Mouse (Mus musculus) midbrain, embryonic 15.5 days (tissue): Measurements from ENCODE around the gene Tpr. TPM values are rescaled to one million over a fixed set of nuclear protein-coding genes. Genes with fewer than 3 reads are reported as not detected.

Experiments used
- ATAC-seq: fragments of 200-750 bp; cut with Nextera tagmentation; replicated peaks from 2 replicates; pipeline ENCODE4 v1.8.0; 2017; ENCODE audit warnings: moderate TSS enrichment
- H3K27ac ChIP-seq: fragments of 300-500 bp; sonication (generic); 2 replicates; pipeline ENCODE4 v1.5.1; 2015; ENCODE audit warnings: mild to moderate bottlenecking, inconsistent platforms
- H3K27me3 ChIP-seq: fragments of 300-500 bp; sonication (generic); replicated peaks from 2 replicates; pipeline ENCODE4 v1.6.1; 2015; ENCODE audit warnings: inconsistent platforms
- H3K36me3 ChIP-seq: fragments of 300-500 bp; sonication (generic); replicated peaks from 2 replicates; pipeline ENCODE4 v1.6.1; 2015; ENCODE audit warnings: inconsistent platforms
- H3K4me1 ChIP-seq: fragments of 300-500 bp; sonication (generic); 2 replicates; pipeline ENCODE4 v1.6.1; 2015; ENCODE audit warnings: inconsistent platforms
- H3K4me2 ChIP-seq: fragments of 300-500 bp; sonication (generic); 2 replicates; pipeline ENCODE4 v1.6.1; 2015; ENCODE audit warnings: inconsistent platforms, mild to moderate bottlenecking, moderate library complexity
- H3K4me3 ChIP-seq: fragments of 300-500 bp; sonication (generic); 2 replicates; pipeline ENCODE4 v1.5.1; 2015; ENCODE audit warnings: mild to moderate bottlenecking, inconsistent platforms
- H3K9ac ChIP-seq: fragments of 300-500 bp; sonication (generic); 2 replicates; pipeline ENCODE4 v1.6.1; 2015; ENCODE audit warnings: mild to moderate bottlenecking, inconsistent platforms
- H3K9me3 ChIP-seq: fragments of 300-500 bp; sonication (generic); 2 replicates; pipeline ENCODE4 v1.6.1; 2016; ENCODE audit warnings: inconsistent platforms
- WGBS: fragments of 180-500 bp; shearing (Covaris S2); methylation state at CpG from one replicate; pipeline ENCODE4 v1.1.7; 2015; ENCODE audit warnings: mixed read lengths; 5-methylcytosine and 5-hydroxymethylcytosine counted together
- polyA plus RNA-seq: library from polyadenylated mRNA; unstranded; fragments of >200 nt; fragmentation: Nextera tagmentation; extraction: Ambion mirVana; gene quantifications from 2 replicates; pipeline ENCODE4 v1.2.1, GENCODE M21; 2015

Gene Tpr
- polyA plus RNA-seq, 1 experiment from 2014 or later: 134 TPM

DNA sequence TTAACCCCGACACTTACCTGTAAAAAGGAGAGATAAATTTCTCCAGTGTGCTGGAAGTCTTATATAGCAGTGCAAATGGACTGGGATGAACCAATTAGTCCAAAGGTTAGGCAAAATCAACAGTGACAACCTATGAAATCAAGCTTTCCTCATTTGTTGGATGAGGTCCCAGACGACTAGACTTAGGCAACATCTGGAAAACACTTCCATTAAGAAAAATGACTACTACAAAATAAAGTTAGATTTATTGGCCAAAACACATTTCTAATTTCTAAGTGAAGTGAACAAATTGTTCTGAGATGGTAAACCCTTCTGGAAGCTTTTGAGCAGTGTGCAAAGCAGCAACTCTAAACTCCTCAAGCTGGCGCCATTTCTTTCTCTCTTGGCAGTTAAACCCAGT is 73.5 kb downstream of the Tpr start, which contains the start of gene Prg4:
TSS of gene Prg4 (minus strand) at position 34 of the 400 bp plus-strand sequence.
- no peak within 1 kb of the TSS for H3K9ac ChIP-seq
- ATAC-seq: no peak
- no peaks in the 10 kb centered on the region for H3K9me3 ChIP-seq
- no peaks in the 10 kb centered on the region for H3K4me1 ChIP-seq
- H3K27me3 ChIP-seq: no peaks in the 10 kb centered on the region
- no peaks in the 10 kb centered on the region for H3K36me3 ChIP-seq
- no peak within 1 kb of the TSS for H3K4me3 ChIP-seq
- 92% methylated on average over 3 of the region's 3 CpGs for WGBS
- no peak within 1 kb of the TSS for H3K4me2 ChIP-seq
- no peak within 1 kb of the TSS for H3K27ac ChIP-seq

- Histone ChIP-seq H3K27me3 (no peaks in the 10 kb centered on the region), H3K4me2 (no peak overlapping the region), H3K4me3 (no peak overlapping the region), H3K9me3 (no peaks in the 10 kb centered on the region), H3K9ac (no peak overlapping the region), H3K27ac (no peak overlapping the region), H3K4me1 (no peaks in the 10 kb centered on the region), H3K36me3 (no peaks in the 10 kb centered on the region)
- ATAC-seq: no peak
- WGBS: 91% methylated on average over 3 of the region's 3 CpGs
Measured at GRCm38 (mm10) chr1:150469992-150470391, 77.4 kb downstream of the Tpr start.

GRCm38 (mm10) chr1:150472525-150472924 is 79.9 kb downstream of the Tpr start:
- no peak overlapping the region for H3K27ac ChIP-seq
- ATAC-seq: no peak
- no peak overlapping the region for H3K4me3 ChIP-seq
- H3K9me3 ChIP-seq: no peaks in the 10 kb centered on the region
- H3K27me3 ChIP-seq: no peaks in the 10 kb centered on the region
- H3K4me1 ChIP-seq: no peaks in the 10 kb centered on the region
- H3K9ac ChIP-seq: no peak overlapping the region
- H3K4me2 ChIP-seq: no peak overlapping the region
- no peaks in the 10 kb centered on the region for H3K36me3 ChIP-seq
- WGBS: 87% methylated on average over 7 of the region's 7 CpGs

DNA sequence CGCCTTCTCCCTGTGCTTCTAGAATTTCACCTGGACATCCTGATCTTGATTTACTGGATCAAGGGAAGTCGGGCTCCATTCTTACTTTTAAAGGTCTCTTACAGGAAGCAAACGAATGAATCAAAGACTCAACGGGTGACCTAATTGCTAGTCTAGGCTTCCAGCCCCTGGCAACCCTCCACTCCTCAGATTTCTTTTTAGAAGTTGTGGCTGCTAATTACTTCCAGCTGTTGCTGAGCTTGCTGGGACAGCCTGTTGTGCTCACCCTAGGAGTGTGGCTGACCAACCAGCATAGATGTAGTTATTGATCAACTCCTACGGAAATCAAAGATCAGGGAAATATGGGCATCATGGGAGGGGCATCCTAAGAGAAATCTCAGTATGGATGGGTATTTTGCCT is 88.0 kb downstream of the Tpr start:
- Histone ChIP-seq H3K4me1 (no peaks in the 10 kb centered on the region), H3K4me3 (no peak overlapping the region), H3K9ac (no peak overlapping the region), H3K9me3 (no peaks in the 10 kb centered on the region), H3K27ac (no peak overlapping the region), H3K36me3 (no peaks in the 10 kb centered on the region), H3K4me2 (no peak overlapping the region), H3K27me3 (no peaks in the 10 kb centered on the region)
- ATAC-seq: no peak
- 88% methylated on average over 5 of the region's 5 CpGs for WGBS

DNA sequence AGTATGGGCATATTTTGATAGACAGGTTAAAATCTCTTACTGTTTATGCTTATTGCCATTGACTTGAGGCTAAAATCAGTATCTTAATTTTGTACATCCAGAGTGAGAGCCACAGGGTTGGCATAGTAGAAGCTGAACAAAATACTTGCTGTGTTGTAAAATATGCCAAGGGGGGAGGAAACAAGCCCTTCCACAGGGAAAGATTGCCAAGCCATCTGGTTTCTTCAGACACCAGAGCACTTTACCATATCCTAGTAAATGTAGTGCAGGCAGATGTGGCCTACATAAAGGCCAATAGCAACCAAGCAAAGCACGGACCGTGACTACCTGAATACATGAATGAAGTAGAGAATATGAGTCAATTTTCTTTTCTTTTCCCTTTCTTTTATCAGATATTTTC is 96.5 kb downstream of the Tpr start:
- Histone ChIP-seq H3K9ac (no peak overlapping the region), H3K4me3 (no peak overlapping the region), H3K4me1 (no peaks in the 10 kb centered on the region), H3K36me3 (no peaks in the 10 kb centered on the region), H3K27me3 (no peaks in the 10 kb centered on the region), H3K4me2 (no peak overlapping the region), H3K9me3 (no peaks in the 10 kb centered on the region), H3K27ac (no peak overlapping the region)
- ATAC-seq: no peak
- WGBS: 91% methylated on average over 2 of the region's 2 CpGs

DNA sequence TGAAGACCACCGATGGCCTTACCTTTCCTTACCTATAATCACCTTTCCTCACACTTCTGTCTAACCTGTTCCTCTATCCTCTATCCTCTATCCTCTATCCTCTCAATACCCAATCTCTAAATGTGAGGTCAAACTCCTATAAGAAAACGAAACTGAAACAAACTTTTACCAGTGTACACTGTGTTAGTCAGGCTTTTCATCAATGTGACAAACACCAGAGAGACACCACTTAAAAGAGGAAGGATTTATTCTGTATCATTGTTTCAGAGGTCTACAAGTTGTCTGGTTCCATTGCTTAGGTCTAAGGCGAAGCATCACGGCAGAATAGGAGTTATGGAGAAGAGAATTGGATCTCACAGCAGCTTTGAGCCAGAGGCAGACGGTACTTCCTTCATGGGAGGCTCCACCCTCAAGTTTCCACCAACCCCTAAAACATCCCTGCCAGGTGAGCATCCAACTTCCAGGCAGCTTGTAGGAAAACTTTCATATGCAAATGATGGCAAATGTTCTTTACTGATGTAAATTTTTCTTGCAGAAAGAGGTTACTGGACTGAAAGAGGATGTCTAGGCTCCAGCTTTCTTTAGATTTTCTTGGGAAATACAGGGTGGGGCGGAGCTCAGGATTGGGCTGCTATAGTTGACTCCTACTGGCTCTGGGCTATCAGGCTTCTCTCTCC is 104.1 kb downstream of the Tpr start:
- Histone ChIP-seq H3K27me3 (no peaks in the 10 kb centered on the region), H3K9ac (no peak overlapping the region), H3K36me3 (no peaks in the 10 kb centered on the region), H3K9me3 (0 out of 2 replicates have a peak, but pooled peaks cover 5% of the 10 kb centered on the region), H3K4me1 (no peaks in the 10 kb centered on the region), H3K4me2 (no peak overlapping the region), H3K27ac (no peak overlapping the region), H3K4me3 (no peak overlapping the region)
- 82% methylated on average over 6 of the region's 6 CpGs for WGBS
- no peak for ATAC-seq

GRCm38 (mm10) chr1:150497690-150498089 is 105.1 kb downstream of the Tpr start:
- WGBS: 68% methylated on average over 2 of the region's 2 CpGs
- Histone ChIP-seq H3K4me1 (no peaks in the 10 kb centered on the region), H3K4me3 (no peak overlapping the region), H3K27me3 (no peaks in the 10 kb centered on the region), H3K36me3 (no peaks in the 10 kb centered on the region), H3K4me2 (no peak overlapping the region), H3K27ac (no peak overlapping the region), H3K9me3 (0 out of 2 replicates have a peak, but pooled peaks cover 5% of the 10 kb centered on the region), H3K9ac (no peak overlapping the region)
- no peak for ATAC-seq

GRCm38 (mm10) chr1:150498177-150498576 is 105.5 kb downstream of the Tpr start:
- H3K27me3 ChIP-seq: no peaks in the 10 kb centered on the region
- ATAC-seq: no peak
- 87% methylated on average over 2 of the region's 2 CpGs for WGBS

More at GRCm38 (mm10) chr1:150498177-150498576, 105.5 kb downstream of the Tpr start:
- Histone ChIP-seq H3K9ac (no peak overlapping the region), H3K4me3 (no peak overlapping the region), H3K9me3 (0 out of 2 replicates have a peak, but pooled peaks cover 5% of the 10 kb centered on the region), H3K36me3 (no peaks in the 10 kb centered on the region), H3K4me1 (no peaks in the 10 kb centered on the region), H3K27ac (no peak overlapping the region), H3K4me2 (no peak overlapping the region)

Other genes starting within 250 kb of the Tpr start
- gene Pdc, start 73.4 kb upstream of the Tpr start, polyA plus RNA-seq: not detected in 2 replicates
- 41.9 and 42.0 TPM in 2 replicates for gene Odr4, start 242 bp downstream of the Tpr start, polyA plus RNA-seq
- 0.31 and 0.46 TPM in 2 replicates for gene Prg4, start 73.3 kb downstream of the Tpr start, polyA plus RNA-seq